Mouse (Mus musculus) MEL (cell line): Measurements from ENCODE around the gene Rorb. TPM values are rescaled to one million over a fixed set of nuclear protein-coding genes. Genes with fewer than 3 reads are reported as not detected.

ENCODE experiments used
- DNase-seq: peaks from one replicate; pipeline ENCODE4 v3.0.0; 2011; ENCODE audit warnings: low read depth, low spot score
- H3K27ac ChIP-seq: 2 replicates; pipeline ENCODE4 v1.5.1; 2012; ENCODE audit warnings: low read depth, mild to moderate bottlenecking, control low read depth, low read length, moderate library complexity; ENCODE audit not compliant: control insufficient read depth
- H3K27me3 ChIP-seq, 2 experiments: fragments of 150-350 bp in 1 of 2; sonication (generic) in 1 of 2; 2 replicates each; pipeline ENCODE4 v1.6.1; 2012; ENCODE audit warnings: low read length in 2 of 2, mild to moderate bottlenecking in 2 of 2, improper control_type of control experiment in 1 of 2, moderate library complexity in 1 of 2; ENCODE audit not compliant: insufficient read depth in 2 of 2, control insufficient read depth in 1 of 2
- H3K36me3 ChIP-seq, 2 experiments: 2 replicates each; pipeline ENCODE4 v1.6.1; 2012 to 2014; ENCODE audit warnings: low read length in 2 of 2, improper control_type of control experiment in 1 of 2, inconsistent platforms in 1 of 2, mild to moderate bottlenecking in 1 of 2; ENCODE audit not compliant: insufficient read depth in 2 of 2, control insufficient read depth in 1 of 2
- H3K4me1 ChIP-seq, 2 experiments: fragments of 150-350 bp in 1 of 2; sonication (generic) in 1 of 2; 2 replicates each; pipeline ENCODE4 v1.6.1; 2012; ENCODE audit warnings: low read length in 2 of 2, improper control_type of control experiment in 1 of 2, mild to moderate bottlenecking in 1 of 2; ENCODE audit not compliant: insufficient read depth in 2 of 2, control insufficient read depth in 1 of 2
- H3K4me3 ChIP-seq, 2 experiments: fragments of 150-350 bp in 1 of 2; sonication (generic) in 1 of 2; 2 replicates each; pipeline ENCODE4 v1.5.1; 2012; ENCODE audit warnings: low read depth in 2 of 2, low read length in 2 of 2, mild to moderate bottlenecking in 2 of 2, moderate library complexity in 2 of 2, control low read depth in 1 of 2, improper control_type of control experiment in 1 of 2; ENCODE audit not compliant: control insufficient read depth in 1 of 2, insufficient read depth in 1 of 2
- H3K79me2 ChIP-seq: 2 replicates; pipeline ENCODE4 v1.6.1; 2012; ENCODE audit warnings: mild to moderate bottlenecking, low read length, moderate library complexity; ENCODE audit not compliant: control insufficient read depth, poor library complexity, insufficient read depth
- H3K9ac ChIP-seq: 2 replicates; pipeline ENCODE4 v1.6.1; 2012; ENCODE audit warnings: low read depth, mild to moderate bottlenecking, control low read depth, low read length, moderate library complexity; ENCODE audit not compliant: control insufficient read depth, poor library complexity, severe bottlenecking
- H3K9me3 ChIP-seq: fragments of 150-350 bp; sonication (generic); replicated peaks from 2 replicates; pipeline ENCODE4 v1.6.1; 2012; ENCODE audit warnings: mild to moderate bottlenecking, low read length, improper control_type of control experiment, moderate library complexity; ENCODE audit not compliant: insufficient read depth
- CHD1 ChIP-seq: IDR thresholded peaks from 2 replicates; pipeline ENCODE4 v1.6.1; 2012; ENCODE audit warnings: low read depth, mild to moderate bottlenecking, inconsistent platforms, low read length, improper control_type of control experiment
- E2F4 ChIP-seq: IDR thresholded peaks from 2 replicates; pipeline ENCODE4 v1.6.1; 2011; ENCODE audit warnings: low read depth, low read length, improper control_type of control experiment, borderline replicate concordance
- GATA1 ChIP-seq: IDR thresholded peaks from 2 replicates; pipeline ENCODE4 v1.6.1; 2011; ENCODE audit warnings: low read depth, low read length, improper control_type of control experiment
- HCFC1 ChIP-seq: IDR thresholded peaks from 2 replicates; pipeline ENCODE4 v1.6.1; 2012; ENCODE audit warnings: low read depth, mild to moderate bottlenecking, inconsistent platforms, low read length, improper control_type of control experiment, moderate library complexity
- JUND ChIP-seq: IDR thresholded peaks from 2 replicates; pipeline ENCODE4 v1.6.1; 2011; ENCODE audit warnings: low read depth, mild to moderate bottlenecking, improper control_type of control experiment, low read length
- MAFK ChIP-seq: IDR thresholded peaks from 2 replicates; pipeline ENCODE4 v1.6.1; 2011; ENCODE audit warnings: low read depth, mild to moderate bottlenecking, low read length, improper control_type of control experiment, borderline replicate concordance
- MAX ChIP-seq: IDR thresholded peaks from 2 replicates; pipeline ENCODE4 v1.6.1; 2011; ENCODE audit warnings: low read length, improper control_type of control experiment
- MAZ ChIP-seq: IDR thresholded peaks from 2 replicates; pipeline ENCODE4 v1.6.1; 2012; ENCODE audit warnings: low read depth, mild to moderate bottlenecking, inconsistent platforms, low read length, improper control_type of control experiment
- MEF2A ChIP-seq: IDR thresholded peaks from 2 replicates; pipeline ENCODE4 v1.6.1; 2014; ENCODE audit warnings: low read depth, mild to moderate bottlenecking, inconsistent platforms, low read length, improper control_type of control experiment; ENCODE audit not compliant: poor library complexity, insufficient replicate concordance, severe bottlenecking; ENCODE audit errors: extremely low read depth
- MXI1 ChIP-seq: IDR thresholded peaks from 2 replicates; pipeline ENCODE4 v1.6.1; 2011; ENCODE audit warnings: mild to moderate bottlenecking, low read depth, low read length, improper control_type of control experiment
- MYB ChIP-seq: IDR thresholded peaks from 2 replicates; pipeline ENCODE4 v1.6.1; 2011; ENCODE audit warnings: mild to moderate bottlenecking, low read depth, low read length, improper control_type of control experiment
- NELFE ChIP-seq: IDR thresholded peaks from 2 replicates; pipeline ENCODE4 v1.6.1; 2011; ENCODE audit warnings: low read depth, low read length, improper control_type of control experiment
- NRF1 ChIP-seq: IDR thresholded peaks from 2 replicates; pipeline ENCODE4 v1.6.1; 2014; ENCODE audit warnings: low read depth, mild to moderate bottlenecking, inconsistent platforms, low read length, improper control_type of control experiment, moderate library complexity; ENCODE audit not compliant: poor library complexity, insufficient read depth, severe bottlenecking
- POLR2AphosphoS5 ChIP-seq: IDR thresholded peaks from 2 replicates; pipeline ENCODE4 v1.6.1; 2012; ENCODE audit warnings: low read depth, borderline replicate concordance, mild to moderate bottlenecking, inconsistent platforms, low read length, moderate library complexity, mixed read lengths
- TAL1 ChIP-seq: IDR thresholded peaks from 2 replicates; pipeline ENCODE4 v1.6.1; 2012; ENCODE audit warnings: mild to moderate bottlenecking, inconsistent platforms, low read length, moderate library complexity, mixed read lengths
- USF2 ChIP-seq, 2 experiments: IDR thresholded peaks; 2 replicates each; pipeline ENCODE4 v1.6.1; 2011 to 2012; ENCODE audit warnings: improper control_type of control experiment in 2 of 2, low read length in 2 of 2, borderline replicate concordance in 1 of 2, inconsistent platforms in 1 of 2, low read depth in 1 of 2, mild to moderate bottlenecking in 1 of 2; ENCODE audit not compliant: insufficient read depth in 1 of 2
- ZMIZ1 ChIP-seq: IDR thresholded peaks from 2 replicates; pipeline ENCODE4 v1.6.1; 2012; ENCODE audit warnings: low read depth, mild to moderate bottlenecking, inconsistent platforms, low read length, improper control_type of control experiment, moderate library complexity
- ZNF384 ChIP-seq: IDR thresholded peaks from 2 replicates; pipeline ENCODE4 v1.6.1; 2012; ENCODE audit warnings: low read depth, mild to moderate bottlenecking, inconsistent platforms, low read length, improper control_type of control experiment
- polyA plus RNA-seq, 2 experiments: library from polyadenylated mRNA; stranded (reverse) in 1 of 2; unstranded in 1 of 2; fragments of >175 nt in 1 of 2; fragments of >200 nt in 1 of 2; gene quantifications; 2 replicates each; pipeline versions ENCODE4 v1.2.1 to v1.2.4; 2012; ENCODE audit warnings: low replicate concordance in 2 of 2, low read depth in 1 of 2; ENCODE audit not compliant: insufficient read length in 2 of 2, insufficient read depth in 1 of 2, missing spikeins in 1 of 2
- total RNA-seq: library from RNA; depleted of rRNA; stranded (reverse); fragments of 300-350 nt; gene quantifications from 2 replicates; pipeline ENCODE4 v1.2.3, GENCODE M21; 2012

Gene Rorb
- total and polyA plus RNA-seq, 3 experiments: not detected

- Histone ChIP-seq H3K4me1 (no peaks in the 10 kb centered on the region), H3K27ac (no peak overlapping the region), H3K27me3 (no peaks in the 10 kb centered on the region), H3K36me3 (no peaks in the 10 kb centered on the region), H3K79me2 (no peaks in the 10 kb centered on the region), H3K9me3 (no peaks in the 10 kb centered on the region), H3K9ac (no peak overlapping the region), H3K4me3 (no peak overlapping the region)
- TF ChIP-seq ZNF384: no peak
- no peak for TF ChIP-seq HCFC1
- no peak for TF ChIP-seq MAX
- no peak for TF ChIP-seq JUND
- TF ChIP-seq MAFK: no peak
- TF ChIP-seq CHD1: no peak
- no peak for TF ChIP-seq GATA1
- no peak for TF ChIP-seq NRF1
- no peak for TF ChIP-seq POLR2AphosphoS5
- TF ChIP-seq ZMIZ1: no peak
- no peak for TF ChIP-seq MEF2A
- no peak for TF ChIP-seq MXI1
- TF ChIP-seq MAZ: no peak
- TF ChIP-seq NELFE: no peak
- no peak for DNase-seq
Measured at GRCm38 (mm10) chr19:19136856-19137255, 25.9 kb upstream of the Rorb start.

- H3K4me1 ChIP-seq: no peaks in the 10 kb centered on the region
- no peaks in the 10 kb centered on the region for H3K36me3 ChIP-seq
- H3K9ac ChIP-seq: no peak overlapping the region
- H3K27ac ChIP-seq: no peak overlapping the region
- no peaks in the 10 kb centered on the region for H3K27me3 ChIP-seq
- no peaks in the 10 kb centered on the region for H3K9me3 ChIP-seq
- TF ChIP-seq TAL1: no peak
- TF ChIP-seq E2F4: no peak
- TF ChIP-seq MXI1: no peak
- no peak for TF ChIP-seq MYB
- no peak for TF ChIP-seq USF2 (IDR thresholded peaks at IDR 0.05; ENCODE audit: borderline replicate concordance in 1 of 2, insufficient read depth in 1 of 2, low read depth in 1 of 2, low read length in 2 of 2)
- TF ChIP-seq MEF2A: no peak
- DNase-seq: no peak
- H3K4me3 ChIP-seq: no peak overlapping the region
- H3K79me2 ChIP-seq: no peaks in the 10 kb centered on the region
Measured at GRCm38 (mm10) chr19:19135838-19136237, 24.8 kb upstream of the Rorb start.
